Mouse (Mus musculus): Measurements from ENCODE around the gene Golph3l. TPM values are rescaled to one million over a fixed set of nuclear protein-coding genes. Genes with fewer than 3 reads are reported as not detected.
A peak's percentile ranks its signal among the peaks of the same experiment; 100 is the strongest.
"Not testable (repeated sequence)": the region's sequence is repeated elsewhere in the genome, so short reads cannot be mapped to it uniquely, and the experiment has no call there.

Golph3l gene
- 30.4 and 34.8 TPM in 2 replicates for polyA plus RNA-seq (2016; fragmentation: Nextera tagmentation; extraction: Ambion mirVana)

GRCm38 (mm10) chr3:95588604-95589086 lies at the start of gene Golph3l:
TSS of gene Golph3l (plus strand) at chr3:95588934.
- WGBS: under 1% methylated on average over 12 of the region's 12 CpGs
- peaks cover 5% of the 10 kb centered on the region; the same call in 1 of the 2 replicates for H3K4me1 ChIP-seq
- peak within 1 kb of the TSS; percentile 73; the same call in 1 of the 2 replicates for H3K27ac ChIP-seq
- no peaks in the 10 kb centered on the region for H3K27me3 ChIP-seq
- H3K4me3 ChIP-seq: peak within 1 kb of the TSS; percentile 72
- H3K36me3 ChIP-seq: peaks cover 15% of the 10 kb centered on the region; the same call in 1 of the 2 replicates
- H3K9me3 ChIP-seq: no peaks in the 10 kb centered on the region
- ATAC-seq (ENCODE audit: insufficient number of reproducible peaks, insufficient read depth, low FRiP score, low TSS enrichment): peak; percentile 100
- H3K4me2 ChIP-seq (replicated peaks): peak within 1 kb of the TSS; percentile 58
- peak within 1 kb of the TSS; percentile 54 for H3K9ac ChIP-seq

- H3K36me3 ChIP-seq: no peaks in the 10 kb centered on the region
- WGBS: 89% methylated on average over 10 of the region's 10 CpGs
- no peak overlapping the region for H3K4me2 ChIP-seq (replicated peaks)
- no peaks in the 10 kb centered on the region for H3K27me3 ChIP-seq
- no peak overlapping the region for H3K4me3 ChIP-seq
- H3K27ac ChIP-seq: no peak overlapping the region
- no peaks in the 10 kb centered on the region; the same call in 1 of the 2 replicates for H3K9me3 ChIP-seq
- no peak overlapping the region for H3K9ac ChIP-seq
- no peaks in the 10 kb centered on the region for H3K4me1 ChIP-seq
- no peak for ATAC-seq (ENCODE audit: insufficient number of reproducible peaks, insufficient read depth, low FRiP score, low TSS enrichment)
Observed at GRCm38 (mm10) chr3:95538936-95539335, 49.8 kb upstream of the Golph3l start.

DNA sequence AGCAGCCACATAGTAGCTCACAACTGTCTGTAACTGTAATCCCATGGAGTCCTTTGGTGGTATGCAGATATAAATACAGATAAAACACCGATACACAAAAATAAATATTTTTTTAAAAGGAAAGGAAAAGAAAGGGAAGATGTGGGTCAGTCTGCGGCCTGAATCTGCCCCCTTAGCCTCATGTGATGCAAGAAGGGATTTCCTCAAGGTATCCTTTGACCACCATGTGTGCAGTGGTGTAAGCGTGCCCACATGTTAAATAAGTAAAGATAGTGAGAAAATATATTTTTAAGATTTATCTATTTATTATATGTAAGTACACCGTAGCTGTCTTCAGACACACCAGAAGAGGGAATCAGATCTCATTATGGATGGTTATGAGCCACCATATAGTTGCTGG lies 48.9 kb upstream of the Golph3l start:
- no peak for ATAC-seq (ENCODE audit: insufficient number of reproducible peaks, insufficient read depth, low FRiP score, low TSS enrichment)
- Histone ChIP-seq H3K27me3 (no peaks in the 10 kb centered on the region), H3K27ac (no peak overlapping the region), H3K9me3 (no peaks in the 10 kb centered on the region; the same call in 1 of the 2 replicates), H3K4me2 (replicated peaks) (no peak overlapping the region), H3K4me3 (no peak overlapping the region), H3K36me3 (no peaks in the 10 kb centered on the region), H3K9ac (no peak overlapping the region), H3K4me1 (no peaks in the 10 kb centered on the region)
- 92% methylated on average over 4 of the region's 4 CpGs for WGBS

DNA sequence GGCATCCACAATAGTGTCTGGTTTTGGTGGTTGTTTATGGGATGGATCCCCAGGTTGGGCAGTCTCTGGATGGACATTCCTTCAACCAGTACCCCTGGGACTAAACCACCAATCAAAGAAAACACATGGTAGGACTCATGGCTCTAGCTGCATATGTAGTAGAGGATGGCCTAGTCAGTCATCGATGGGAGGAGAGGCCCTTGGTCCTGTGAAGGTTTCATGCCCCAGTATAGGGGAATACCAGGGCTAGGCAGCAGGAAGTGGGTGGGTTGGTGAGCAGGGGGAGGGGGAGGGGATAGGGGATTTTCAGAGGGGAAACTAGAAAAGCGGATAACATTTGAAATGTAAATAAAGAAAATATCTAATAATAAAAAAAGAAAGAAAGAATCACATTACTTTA lies 47.5 kb upstream of the Golph3l start:
- not testable (repeated sequence) for H3K27me3 ChIP-seq; H3K9me3 ChIP-seq; H3K36me3 ChIP-seq; H3K9ac ChIP-seq; H3K4me3 ChIP-seq; H3K27ac ChIP-seq; H3K4me2 ChIP-seq (replicated peaks); ATAC-seq (ENCODE audit: insufficient number of reproducible peaks, insufficient read depth, low FRiP score, low TSS enrichment); H3K4me1 ChIP-seq
- WGBS: 74% methylated on average over 2 of the region's 2 CpGs

- Histone ChIP-seq H3K4me2 (replicated peaks) (no peak overlapping the region), H3K27ac (no peak overlapping the region), H3K27me3 (no peaks in the 10 kb centered on the region), H3K9me3 (no peaks in the 10 kb centered on the region), H3K4me1 (no peaks in the 10 kb centered on the region), H3K36me3 (no peaks in the 10 kb centered on the region), H3K4me3 (no peak overlapping the region), H3K9ac (no peak overlapping the region)
- no peak for ATAC-seq (ENCODE audit: insufficient number of reproducible peaks, insufficient read depth, low FRiP score, low TSS enrichment)
Observed at GRCm38 (mm10) chr3:95542171-95542570, 46.6 kb upstream of the Golph3l start.

DNA sequence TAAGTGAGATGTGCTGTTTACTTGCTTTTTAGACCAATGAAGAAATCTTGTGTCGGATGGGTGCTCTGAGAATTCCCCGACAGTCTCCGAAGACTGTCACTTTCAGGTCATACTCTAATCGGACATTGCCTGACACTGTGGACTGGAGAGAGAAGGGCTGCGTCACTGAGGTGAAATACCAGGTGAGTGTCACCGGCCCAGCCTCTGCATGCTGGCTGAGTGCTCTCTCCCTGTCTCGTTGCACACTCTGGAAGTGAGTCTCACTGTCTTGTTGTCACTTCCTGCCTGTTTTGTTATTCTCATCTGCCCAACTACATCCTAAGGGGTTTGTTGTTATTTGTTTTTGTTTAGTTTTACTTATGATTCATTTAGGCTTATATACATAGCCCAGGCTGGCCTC lies 45.8 kb upstream of the Golph3l start:
- 67% methylated on average over 7 of the region's 7 CpGs for WGBS
- Histone ChIP-seq H3K27ac (no peak overlapping the region), H3K9ac (no peak overlapping the region), H3K27me3 (no peaks in the 10 kb centered on the region), H3K4me1 (no peaks in the 10 kb centered on the region), H3K9me3 (no peaks in the 10 kb centered on the region), H3K4me3 (no peak overlapping the region), H3K4me2 (replicated peaks) (no peak overlapping the region), H3K36me3 (no peaks in the 10 kb centered on the region)
- no peak for ATAC-seq (ENCODE audit: insufficient number of reproducible peaks, insufficient read depth, low FRiP score, low TSS enrichment)

DNA sequence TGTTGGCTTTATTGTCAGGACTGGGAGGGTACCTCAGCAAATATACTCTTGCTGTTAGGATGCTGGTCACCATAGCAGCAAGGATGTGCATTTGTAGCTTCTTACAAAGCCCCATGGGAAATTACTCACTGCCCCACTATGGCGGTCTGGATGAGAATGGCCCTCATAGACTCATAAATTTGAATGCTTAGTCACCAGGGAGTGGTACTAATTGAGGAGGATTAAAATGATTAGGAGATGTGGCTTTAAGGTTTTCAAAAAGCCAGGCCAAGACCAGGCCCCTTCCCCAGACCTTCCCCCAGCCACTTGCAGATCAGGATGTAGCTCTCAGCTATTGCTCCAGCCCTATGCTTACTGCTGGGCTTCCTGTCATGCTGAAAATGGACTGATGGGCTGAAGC lies 38.6 kb upstream of the Golph3l start:
- Histone ChIP-seq H3K4me3 (no peak overlapping the region), H3K36me3 (no peaks in the 10 kb centered on the region), H3K4me1 (no peaks in the 10 kb centered on the region), H3K27ac (no peak overlapping the region), H3K9me3 (no peaks in the 10 kb centered on the region), H3K27me3 (no peaks in the 10 kb centered on the region), H3K9ac (no peak overlapping the region), H3K4me2 (replicated peaks) (no peak overlapping the region)
- no peak for ATAC-seq (ENCODE audit: insufficient number of reproducible peaks, insufficient read depth, low FRiP score, low TSS enrichment)
- 70% methylated on average over 1 of the region's 1 CpGs for WGBS

DNA sequence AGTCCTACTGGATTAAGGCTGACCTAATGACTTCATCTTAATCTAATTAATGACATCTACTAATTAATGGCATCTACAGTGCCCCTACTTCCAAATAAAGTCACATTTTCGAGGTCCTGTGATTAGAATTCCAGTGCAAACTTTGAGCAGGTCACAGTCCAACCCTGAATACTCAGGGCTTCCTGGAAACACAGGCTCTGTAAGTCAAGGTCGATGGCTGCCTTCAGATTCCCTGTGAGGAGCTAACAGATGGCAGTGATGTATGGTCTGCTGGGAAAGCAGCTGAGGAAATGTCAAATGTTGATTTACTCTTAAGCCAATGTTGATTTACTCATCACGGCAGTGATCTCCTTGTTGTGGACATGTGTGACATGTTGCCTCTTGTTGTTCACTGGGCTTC lies 34.7 kb upstream of the Golph3l start:
- Histone ChIP-seq H3K36me3 (no peaks in the 10 kb centered on the region), H3K9me3 (no peaks in the 10 kb centered on the region)
- WGBS: 66% methylated on average over 3 of the region's 3 CpGs

DNA sequence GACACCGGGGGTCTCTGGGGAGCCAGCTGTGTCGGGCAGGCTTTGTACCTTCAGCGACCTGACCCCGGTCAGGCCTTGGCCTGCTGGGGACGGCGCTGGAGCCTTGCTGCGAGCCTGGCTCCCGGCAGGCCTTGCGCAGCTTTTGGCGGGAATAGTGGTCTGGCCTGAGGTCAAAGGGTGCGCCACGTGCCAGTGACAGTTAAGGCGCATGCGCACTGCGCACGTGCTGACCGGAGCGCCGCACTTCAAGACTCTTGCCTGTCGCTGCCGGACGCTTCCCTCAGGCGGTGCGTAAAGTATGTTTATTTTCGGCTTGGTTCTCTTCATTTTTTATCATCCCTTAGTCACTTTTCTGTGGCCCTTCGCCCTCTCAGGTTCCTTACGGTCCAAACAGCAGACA lies 29.3 kb upstream of the Golph3l start, which contains the start of gene Hormad1:
Hormad1 (plus strand) TSS at position 241 of the 400 bp plus-strand sequence.
- Histone ChIP-seq H3K9ac (no peak within 1 kb of the TSS), H3K4me1 (no peaks in the 10 kb centered on the region), H3K27me3 (no peaks in the 10 kb centered on the region), H3K9me3 (no peaks in the 10 kb centered on the region), H3K4me3 (no peak within 1 kb of the TSS), H3K4me2 (replicated peaks) (no peak within 1 kb of the TSS), H3K27ac (no peak within 1 kb of the TSS), H3K36me3 (no peaks in the 10 kb centered on the region)
- 89% methylated on average over 27 of the region's 27 CpGs for WGBS
- ATAC-seq (ENCODE audit: insufficient number of reproducible peaks, insufficient read depth, low FRiP score, low TSS enrichment): no peak

More for the DNA sequence above, 34.7 kb upstream of the Golph3l start:
- Histone ChIP-seq H3K27me3 (no peaks in the 10 kb centered on the region), H3K4me3 (no peak overlapping the region), H3K9ac (no peak overlapping the region), H3K4me2 (replicated peaks) (no peak overlapping the region), H3K4me1 (no peaks in the 10 kb centered on the region), H3K27ac (no peak overlapping the region)
- ATAC-seq (ENCODE audit: insufficient number of reproducible peaks, insufficient read depth, low FRiP score, low TSS enrichment): no peak

DNA sequence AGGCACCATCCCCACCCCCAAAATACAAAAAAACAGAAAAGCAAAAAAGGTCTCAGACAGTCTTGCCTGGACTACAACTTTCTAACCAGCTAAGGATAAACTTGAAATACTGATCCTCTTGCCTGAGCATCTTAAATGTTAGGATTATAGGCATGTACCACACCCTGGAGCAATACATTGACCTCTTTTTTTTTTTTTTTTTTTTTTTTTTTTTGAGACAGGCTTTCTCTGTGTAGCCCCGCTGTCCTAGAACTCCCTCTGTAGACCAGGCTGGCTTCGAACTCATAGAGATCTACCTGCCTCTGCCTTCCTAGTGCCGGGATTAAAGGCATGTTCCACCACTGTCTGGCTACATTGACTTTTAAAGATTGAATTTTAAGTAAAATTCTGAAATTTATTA lies 28.0 kb upstream of the Golph3l start:
- H3K4me3 ChIP-seq: no peak overlapping the region
- H3K36me3 ChIP-seq: no peaks in the 10 kb centered on the region
- 83% methylated on average over 3 of the region's 3 CpGs for WGBS
- H3K4me2 ChIP-seq (replicated peaks): no peak overlapping the region
- H3K9me3 ChIP-seq: no peaks in the 10 kb centered on the region
- H3K4me1 ChIP-seq: no peaks in the 10 kb centered on the region
- no peak overlapping the region for H3K27ac ChIP-seq
- ATAC-seq (ENCODE audit: insufficient number of reproducible peaks, insufficient read depth, low FRiP score, low TSS enrichment): no peak
- no peaks in the 10 kb centered on the region for H3K27me3 ChIP-seq
- no peak overlapping the region for H3K9ac ChIP-seq

GRCm38 (mm10) chr3:95561826-95562225 lies 26.9 kb upstream of the Golph3l start:
- Histone ChIP-seq H3K27ac (no peak overlapping the region), H3K9ac (no peak overlapping the region), H3K27me3 (no peaks in the 10 kb centered on the region), H3K4me2 (replicated peaks) (no peak overlapping the region), H3K36me3 (no peaks in the 10 kb centered on the region), H3K4me3 (no peak overlapping the region), H3K9me3 (no peaks in the 10 kb centered on the region), H3K4me1 (no peaks in the 10 kb centered on the region)
- no peak for ATAC-seq (ENCODE audit: insufficient number of reproducible peaks, insufficient read depth, low FRiP score, low TSS enrichment)
- 53% methylated on average over 2 of the region's 2 CpGs for WGBS

DNA sequence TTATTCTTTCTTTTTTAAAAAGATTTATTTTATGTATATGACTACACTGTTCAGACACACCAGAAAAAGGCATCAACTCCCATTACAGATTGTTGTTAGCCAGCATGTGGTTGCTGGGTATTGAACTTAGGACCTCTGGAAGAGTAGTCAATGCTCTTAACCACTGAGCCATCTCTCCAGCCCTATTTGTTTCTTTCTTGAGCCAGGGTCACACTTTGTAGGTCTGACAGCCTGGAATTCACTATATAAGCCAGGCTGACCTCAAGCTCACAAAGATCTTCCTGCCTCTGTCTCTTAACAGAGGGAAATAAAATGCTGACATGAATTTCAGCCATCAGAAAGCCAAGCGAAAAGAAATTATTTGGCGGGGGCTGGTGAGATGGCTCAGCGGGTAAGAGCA lies 19.1 kb upstream of the Golph3l start:
- ATAC-seq (ENCODE audit: insufficient number of reproducible peaks, insufficient read depth, low FRiP score, low TSS enrichment): no peak

More for the DNA sequence above, 19.1 kb upstream of the Golph3l start:
- Histone ChIP-seq H3K4me2 (replicated peaks) (no peak overlapping the region), H3K9ac (no peak overlapping the region), H3K4me1 (no peaks in the 10 kb centered on the region), H3K27me3 (no peaks in the 10 kb centered on the region), H3K27ac (no peak overlapping the region), H3K4me3 (no peak overlapping the region), H3K9me3 (no peaks in the 10 kb centered on the region), H3K36me3 (no peaks in the 10 kb centered on the region)
- 89% methylated on average over 3 of the region's 3 CpGs for whole genome bisulfite sequencing
